ENCODE assay signal across 21 mouse cellular contexts in genomic region chr15:77235551-77235950, GRCm38 (mm10).
A peak's percentile ranks its signal among the peaks of the same experiment; 100 is the strongest.
DNase-seq lines count a peak whose midpoint lies in the region; ATAC-seq and TF ChIP-seq lines count a peak whose summit lies in the region.
"Had no signal": no experiment of that assay in that cellular context is flagged by ENCODE, and none has a peak within 500 bp of the region (broad histone marks: within the 10 kb centered on the region; RNA-seq: fewer than 3 reads in every experiment).

No protein-coding gene starts in this region.

- TF ChIP-seq EP300 in MEL (IDR thresholded peaks at IDR 0.05; ENCODE audit: low read depth in 1 of 2, low read length in 2 of 2) = no peak

- no peaks in the 10 kb centered on the region for H3K9me3 ChIP-seq in embryonic facial prominence, embryonic 15.5 days (replicated peaks)
- no peaks in the 10 kb centered on the region for H3K9me3 ChIP-seq in embryonic facial prominence, embryonic 10.5 days
- H3K9me3 ChIP-seq in heart, embryonic 13.5 days = no peaks in the 10 kb centered on the region
- H3K9me3 ChIP-seq in MEL (replicated peaks; ENCODE audit: insufficient read depth, low read length) = no peaks in the 10 kb centered on the region
- H3K9me3 ChIP-seq: intestine, embryonic 15.5 days; liver, embryonic 13.5 days; megakaryocyte, embryonic 14.5 days had no signal

- 85% methylated on average over 4 of the region's 4 CpGs for WGBS in embryonic facial prominence, embryonic 15.5 days
- 91% methylated on average over 4 of the region's 4 CpGs for WGBS in embryonic facial prominence, embryonic 10.5 days
- WGBS in heart, embryonic 13.5 days = 75% methylated on average over 4 of the region's 4 CpGs
- WGBS in kidney, adult 2 months = 93% methylated on average over 4 of the region's 4 CpGs

- peaks cover 33% of the 10 kb centered on the region for H3K4me1 ChIP-seq in embryonic facial prominence, embryonic 15.5 days
- peaks cover 61% of the 10 kb centered on the region for H3K4me1 ChIP-seq in embryonic facial prominence, embryonic 10.5 days
- H3K4me1 ChIP-seq in heart, embryonic 13.5 days = peaks cover 79% of the 10 kb centered on the region
- H3K4me1 ChIP-seq in kidney, adult 2 months (ENCODE audit: control insufficient read depth, insufficient read depth, low read length) = peaks cover 12% of the 10 kb centered on the region
- H3K4me1 ChIP-seq in MEL (ENCODE audit: control insufficient read depth in 1 of 2, insufficient read depth in 2 of 2, low read length in 2 of 2) = peaks cover 6 to 17% of the 10 kb centered on the region in 2 experiments; a peak in 3 of 4 replicates

- TF ChIP-seq POLR2A in kidney, adult 2 months (IDR thresholded peaks at IDR 0.05; ENCODE audit: low read depth, low read length) = no peak
- no peak for TF ChIP-seq POLR2A in MEL (IDR thresholded peaks at IDR 0.05; ENCODE audit: control insufficient read depth in 1 of 2, insufficient read depth in 1 of 2, low read depth in 1 of 2, low read length in 2 of 2, poor library complexity in 1 of 2)

- TF ChIP-seq RAD21 in MEL (IDR thresholded peaks at IDR 0.05; ENCODE audit: low read depth, low read length) = no peak

- TF ChIP-seq CTCF in kidney, adult 2 months (conservative IDR thresholded peaks at IDR 0.05; ENCODE audit: insufficient read depth, insufficient read length, low read depth, low read length) = no peak
- no peak for TF ChIP-seq CTCF in MEL (IDR thresholded peaks at IDR 0.05 in 2 of 3, conservative IDR thresholded peaks at IDR 0.05 in 1 of 3; ENCODE audit: control insufficient read depth in 1 of 3, insufficient read depth in 1 of 3, low read depth in 2 of 3, low read length in 3 of 3, poor library complexity in 1 of 3, severe bottlenecking in 1 of 3)

- no peak overlapping the region for H3K4me3 ChIP-seq in embryonic facial prominence, embryonic 15.5 days (replicated peaks)
- no peak overlapping the region for H3K4me3 ChIP-seq in embryonic facial prominence, embryonic 10.5 days
- H3K4me3 ChIP-seq in heart, embryonic 13.5 days = no peak overlapping the region
- H3K4me3 ChIP-seq in kidney, adult 2 months (ENCODE audit: insufficient read depth, low read depth, low read length) = no peak overlapping the region
- H3K4me3 ChIP-seq in MEL (ENCODE audit: control insufficient read depth in 1 of 2, insufficient read depth in 1 of 2, low read depth in 2 of 2, low read length in 2 of 2) = peak overlapping the region; percentile 1 to 46; a peak in 3 of 4 replicates
- H3K4me3 ChIP-seq: intestine, embryonic 15.5 days; liver, embryonic 13.5 days; megakaryocyte, embryonic 14.5 days had no signal

- H3K4me2 ChIP-seq in embryonic facial prominence, embryonic 15.5 days (replicated peaks) = no peak overlapping the region
- H3K4me2 ChIP-seq in heart, embryonic 13.5 days = peak overlapping the region; percentile 16; the same call in 1 of the 2 replicates
- H3K4me2 ChIP-seq: hindbrain, embryonic 14.5 days; intestine, embryonic 15.5 days; liver, embryonic 13.5 days; lung, embryonic 14.5 days had no signal

- no peak for ATAC-seq in embryonic facial prominence, embryonic 15.5 days (ENCODE audit: insufficient number of reproducible peaks, low FRiP score, low TSS enrichment, low read depth)
- ATAC-seq in heart, embryonic 13.5 days (ENCODE audit: extremely low read depth, insufficient number of reproducible peaks, low FRiP score, low TSS enrichment) = no peak

- no peaks in the 10 kb centered on the region for H3K36me3 ChIP-seq in embryonic facial prominence, embryonic 15.5 days
- H3K36me3 ChIP-seq in embryonic facial prominence, embryonic 10.5 days (replicated peaks) = no peaks in the 10 kb centered on the region
- H3K36me3 ChIP-seq in heart, embryonic 13.5 days = no peaks in the 10 kb centered on the region
- no peaks in the 10 kb centered on the region for H3K36me3 ChIP-seq in kidney, adult 2 months (ENCODE audit: control insufficient read depth, insufficient read depth, low read length)
- peaks cover 0 to 18% of the 10 kb centered on the region in 2 experiments; a peak in 2 of 4 replicates for H3K36me3 ChIP-seq in MEL (ENCODE audit: control insufficient read depth in 1 of 2, insufficient read depth in 2 of 2, low read length in 2 of 2)
- H3K36me3 ChIP-seq: intestine, embryonic 15.5 days; liver, embryonic 13.5 days had no signal

- no peaks in the 10 kb centered on the region for H3K79me2 ChIP-seq in MEL (ENCODE audit: control insufficient read depth, insufficient read depth, low read length, poor library complexity)

- H3K9ac ChIP-seq in embryonic facial prominence, embryonic 15.5 days = no peak overlapping the region
- no peak overlapping the region for H3K9ac ChIP-seq in heart, embryonic 13.5 days
- H3K9ac ChIP-seq in MEL (ENCODE audit: control insufficient read depth, low read depth, low read length, poor library complexity, severe bottlenecking) = peak overlapping the region; percentile 35
- H3K9ac ChIP-seq: hindbrain, embryonic 14.5 days; intestine, embryonic 15.5 days; liver, embryonic 13.5 days; lung, embryonic 14.5 days had no signal

- intact Hi-C loops in heart, postnatal 14 days (cut with DNase I) = no loop called here

- no peaks in the 10 kb centered on the region for H3K27me3 ChIP-seq in embryonic facial prominence, embryonic 15.5 days
- no peaks in the 10 kb centered on the region for H3K27me3 ChIP-seq in embryonic facial prominence, embryonic 10.5 days (replicated peaks; ENCODE audit: low read depth, poor library complexity, severe bottlenecking)
- no peaks in the 10 kb centered on the region for H3K27me3 ChIP-seq in heart, embryonic 13.5 days (replicated peaks)
- H3K27me3 ChIP-seq in kidney, adult 2 months (replicated peaks; ENCODE audit: control insufficient read depth, insufficient read depth, low read length) = no peaks in the 10 kb centered on the region
- no peaks in the 10 kb centered on the region for H3K27me3 ChIP-seq in MEL (ENCODE audit: control insufficient read depth in 1 of 2, insufficient read depth in 2 of 2, low read length in 2 of 2)
- H3K27me3 ChIP-seq: intestine, embryonic 15.5 days; liver, embryonic 13.5 days had no signal

- H3K27ac ChIP-seq in embryonic facial prominence, embryonic 15.5 days (replicated peaks) = 0 out of 2 replicates have a peak overlapping the region, but pooled peaks have one; percentile 14
- H3K27ac ChIP-seq in embryonic facial prominence, embryonic 10.5 days (replicated peaks) = no peak overlapping the region
- peak overlapping the region; percentile 29; the same call in 1 of the 2 replicates for H3K27ac ChIP-seq in heart, embryonic 13.5 days (replicated peaks)
- peak overlapping the region; percentile 44; the same call in 1 of the 2 replicates for H3K27ac ChIP-seq in kidney, adult 2 months (ENCODE audit: insufficient read depth, low read depth, low read length)
- peak overlapping the region; percentile 64 for H3K27ac ChIP-seq in MEL (ENCODE audit: control insufficient read depth, low read depth, low read length)
- H3K27ac ChIP-seq: hindbrain, embryonic 14.5 days; intestine, embryonic 15.5 days; kidney, postnatal 0 days; liver, embryonic 13.5 days had no signal

- no peak for DNase-seq in embryonic facial prominence, embryonic 10.5 days (ENCODE audit: low spot score)
- DNase-seq in heart, postnatal 14 days = no peak
- DNase-seq in kidney, adult 2 months = no peak
- DNase-seq in kidney, postnatal 14 days = no peak
- DNase-seq in MEL (ENCODE audit: low read depth, low spot score) = no peak
- no peak for DNase-seq in adrenal gland, adult 18-20 months (ENCODE audit: low spot score in 2 of 2)
- DNase-seq: adrenal gland, postnatal 25 days; cerebellum, adult 11 months; cerebellum, adult 9-11 months; heart, postnatal 4 days; liver, embryonic 13.5 days; midbrain, embryonic 14.5 days; right cerebral cortex, postnatal 14 days; thymus, postnatal 14 days had no signal

TF ChIP-seq in MEL, 35 proteins besides CTCF, POLR2A, EP300 and RAD21:
- TF ChIP-seq JUND (IDR thresholded peaks at IDR 0.05; ENCODE audit: low read depth, low read length) (no peak), USF1 (IDR thresholded peaks at IDR 0.05; ENCODE audit: low read depth, low read length) (no peak), TBP (IDR thresholded peaks at IDR 0.05; ENCODE audit: low read depth, low read length) (no peak), POLR2AphosphoS2 (IDR thresholded peaks at IDR 0.05; ENCODE audit: low read length) (no peak), MYB (IDR thresholded peaks at IDR 0.05; ENCODE audit: low read depth, low read length) (no peak), TAL1 (IDR thresholded peaks at IDR 0.05; ENCODE audit: low read length) (no peak), KAT2A (conservative IDR thresholded peaks at IDR 0.05; ENCODE audit: low read depth, low read length) (no peak), MAX (IDR thresholded peaks at IDR 0.05; ENCODE audit: low read length) (no peak)
TF ChIP-seq in MEL: peak in this region for 0.

Comparison
In these comparisons a context has a peak if more than half of its experiments do, and no peak if none do; other contexts are left out.
1. H3K4me3 ChIP-seq: peak in MEL (2 of 2); none in embryonic facial prominence, embryonic 15.5 days (single experiment), embryonic facial prominence, embryonic 10.5 days (single experiment), heart, embryonic 13.5 days (single experiment) and kidney, adult 2 months (single experiment).